8 mouse cellular contexts compared by ENCODE assay signal in the genomic region with DNA sequence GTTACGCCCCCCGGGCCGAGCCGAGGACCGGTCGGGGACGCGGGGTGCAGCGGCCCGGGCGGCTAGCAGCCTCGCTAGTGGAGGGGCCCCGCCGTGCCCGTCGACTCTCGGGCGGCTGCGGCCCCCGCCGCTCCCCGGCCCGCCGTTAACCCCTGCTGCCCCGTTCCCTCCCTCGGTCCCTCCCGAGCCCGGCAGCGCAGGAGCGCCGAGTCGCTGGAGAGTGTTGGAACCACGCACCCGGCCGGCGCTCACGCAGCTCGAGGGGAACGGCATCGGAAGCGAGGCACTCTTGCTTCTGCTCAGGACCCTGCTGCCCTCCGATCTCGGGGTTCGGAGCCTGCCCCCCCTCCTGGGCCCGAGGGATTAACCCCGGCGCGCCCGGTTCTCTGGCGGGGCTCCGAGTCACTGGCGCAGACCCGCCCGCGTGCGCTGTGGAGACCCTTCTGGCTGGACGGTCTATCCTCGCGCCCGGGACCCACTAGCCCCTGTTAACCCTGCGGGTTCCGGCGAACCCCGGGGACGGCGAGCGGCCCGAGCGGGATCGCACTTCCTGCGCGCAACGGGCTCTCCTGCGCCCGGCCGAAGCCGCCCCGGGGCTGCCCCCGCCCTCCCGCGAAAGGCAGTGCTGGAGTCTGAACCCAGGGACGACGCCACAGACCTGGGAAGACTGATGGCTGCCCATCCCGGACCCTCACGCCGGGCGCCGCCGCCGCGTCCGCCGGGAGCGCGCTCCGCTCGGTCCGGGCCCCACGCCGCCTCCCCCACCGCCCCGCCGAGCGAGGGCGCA. TPM values are rescaled to one million over a fixed set of nuclear protein-coding genes. Genes with fewer than 3 reads are reported as not detected.
DNase-seq lines count a peak whose midpoint lies in the region; ATAC-seq and TF ChIP-seq lines count a peak whose summit lies in the region.

No protein-coding gene starts in this region.

- peaks cover 23% of the 10 kb centered on the region for H3K4me1 ChIP-seq in embryonic facial prominence, embryonic 13.5 days
- H3K4me1 ChIP-seq in hindbrain, postnatal 0 days (ENCODE audit: insufficient read depth, low read length): no peaks in the 10 kb centered on the region; the same call in 1 of the 2 replicates
- peaks cover 20% of the 10 kb centered on the region for H3K4me1 ChIP-seq in neural tube, embryonic 11.5 days (ENCODE audit: control insufficient read depth, insufficient read depth, low read length)

- intact Hi-C loops in left cerebral cortex, adult 2 months (cut with DNase I): loop anchor here (5.0 kb wide), 1 partner anchor 1324 kb away; no protein-coding TSS in a partner anchor
- intact Hi-C loops in left cerebral cortex, postnatal 10 days (cut with DNase I): no loop called here

- H3K4me3 ChIP-seq in left cerebral cortex, adult 2 months: peak overlapping the region; percentile 57
- peak overlapping the region; percentile 58 for H3K4me3 ChIP-seq in embryonic facial prominence, embryonic 13.5 days
- peak overlapping the region; percentile 52 for H3K4me3 ChIP-seq in hindbrain, postnatal 0 days (ENCODE audit: low read length)
- H3K4me3 ChIP-seq in neural tube, embryonic 11.5 days (ENCODE audit: low read depth, low read length): peak overlapping the region; percentile 50

- no peaks in the 10 kb centered on the region for H3K9me3 ChIP-seq in embryonic facial prominence, embryonic 13.5 days
- H3K9me3 ChIP-seq in hindbrain, postnatal 0 days (ENCODE audit: low read length): no peaks in the 10 kb centered on the region
- H3K9me3 ChIP-seq in neural tube, embryonic 11.5 days (ENCODE audit: control insufficient read depth, low read length): no peaks in the 10 kb centered on the region

- no peak for ATAC-seq in embryonic facial prominence, embryonic 13.5 days (ENCODE audit: insufficient number of reproducible peaks, insufficient read depth, low FRiP score, low TSS enrichment, low read depth)
- no peak for ATAC-seq in hindbrain, postnatal 0 days
- ATAC-seq in neural tube, embryonic 11.5 days (ENCODE audit: insufficient read depth, low FRiP score, low TSS enrichment): peak; percentile 24
- no peak for ATAC-seq in megakaryocyte progenitor cell, adult 5-6 weeks (replicated peaks; ENCODE audit: poor library complexity)

- WGBS in embryonic facial prominence, embryonic 13.5 days: under 1% methylated on average over 101 of the region's 105 CpGs
- WGBS in hindbrain, postnatal 0 days: under 1% methylated on average over 88 of the region's 105 CpGs
- under 1% methylated on average over 91 of the region's 105 CpGs for WGBS in neural tube, embryonic 11.5 days

- peak overlapping the region; percentile 97 for H3K4me2 ChIP-seq in embryonic facial prominence, embryonic 13.5 days
- H3K4me2 ChIP-seq in hindbrain, postnatal 0 days (ENCODE audit: low read depth, low read length): peak overlapping the region; percentile 95
- H3K4me2 ChIP-seq in neural tube, embryonic 11.5 days (ENCODE audit: low read depth): peak overlapping the region; percentile 91

- no peak for DNase-seq in left cerebral cortex, adult 2 months (ENCODE audit: extremely low spot score in 1 of 2, low spot score in 2 of 2)
- DNase-seq in left cerebral cortex, postnatal 10 days (ENCODE audit: extremely low spot score in 1 of 2, low spot score in 2 of 2): no peak
- no peak for DNase-seq in hindbrain, postnatal 0 days (ENCODE audit: low spot score)
- DNase-seq in neural tube, embryonic 11.5 days (ENCODE audit: low spot score): peak; percentile 36
- no peak for DNase-seq in frontal cortex, postnatal 36 days (ENCODE audit: low spot score in 2 of 2)
- no peak for DNase-seq in layer of hippocampus, postnatal 14 days (ENCODE audit: low spot score in 2 of 2)

- peak overlapping the region; percentile 72 for H3K9ac ChIP-seq in embryonic facial prominence, embryonic 13.5 days
- peak overlapping the region; percentile 51 for H3K9ac ChIP-seq in hindbrain, postnatal 0 days (replicated peaks; ENCODE audit: low read length)
- peak overlapping the region; percentile 56 for H3K9ac ChIP-seq in neural tube, embryonic 11.5 days (ENCODE audit: low read length)

- no peaks in the 10 kb centered on the region for H3K36me3 ChIP-seq in embryonic facial prominence, embryonic 13.5 days
- H3K36me3 ChIP-seq in hindbrain, postnatal 0 days (ENCODE audit: insufficient read depth, low read length): no peaks in the 10 kb centered on the region
- H3K36me3 ChIP-seq in neural tube, embryonic 11.5 days (ENCODE audit: control insufficient read depth, insufficient read depth, low read length): no peaks in the 10 kb centered on the region

- no peak overlapping the region for H3K27ac ChIP-seq in left cerebral cortex, adult 2 months
- H3K27ac ChIP-seq in embryonic facial prominence, embryonic 13.5 days: no peak overlapping the region
- no peak overlapping the region for H3K27ac ChIP-seq in hindbrain, postnatal 0 days
- no peak overlapping the region for H3K27ac ChIP-seq in neural tube, embryonic 11.5 days (ENCODE audit: low read depth, low read length)

- TF ChIP-seq CTCF in left cerebral cortex, adult 2 months (IDR thresholded peaks at IDR 0.05): no peak
- TF ChIP-seq CTCF in hindbrain, postnatal 0 days (IDR thresholded peaks at IDR 0.05; ENCODE audit: low read depth): no peak

- peaks cover 94% of the 10 kb centered on the region for H3K27me3 ChIP-seq in embryonic facial prominence, embryonic 13.5 days
- peaks cover 41% of the 10 kb centered on the region for H3K27me3 ChIP-seq in hindbrain, postnatal 0 days (ENCODE audit: insufficient read depth, low read length)
- H3K27me3 ChIP-seq in neural tube, embryonic 11.5 days (ENCODE audit: control insufficient read depth, insufficient read depth, low read length): peaks cover 56% of the 10 kb centered on the region

RNA-seq across cellular contexts. Expression of gene Begain, which starts 14.8 kb away (rescaled TPM):
- total RNA-seq in left cerebral cortex, adult 2 months (2021): 100 to 1,000 TPM; 148 to 157 TPM
- total RNA-seq in left cerebral cortex, postnatal 10 days (2021): 100 to 1,000 TPM; 158 to 167 TPM
- 8.8 and 11.8 TPM in 2 replicates for polyA plus RNA-seq in embryonic facial prominence, embryonic 13.5 days (2015; fragmentation: Nextera tagmentation; extraction: Ambion mirVana)
- 60.4 and 76.9 TPM in 2 replicates for total RNA-seq in hindbrain, postnatal 0 days (2014; rRNA removed)
- polyA plus RNA-seq in hindbrain, postnatal 0 days (2015; fragmentation: Nextera tagmentation; extraction: Ambion mirVana): 20.2 and 22.4 TPM in 2 replicates
- 11.3 and 14.9 TPM in 2 replicates for polyA plus RNA-seq in neural tube, embryonic 11.5 days (2014; fragmentation: Nextera tagmentation; extraction: Ambion mirVana)
- total RNA-seq in megakaryocyte progenitor cell, adult 5-6 weeks (2015): 0.12 and 0.39 TPM in 2 replicates
- total RNA-seq in megakaryocyte progenitor cell, adult 5-6 weeks (2017): 0.03 and 0.29 TPM in 2 replicates
- 100 to 1,000 TPM; 157 to 159 TPM for total RNA-seq in layer of hippocampus, postnatal 14 days (2021)

Comparison
In these comparisons a context has a peak if more than half of its experiments do, and no peak if none do; other contexts are left out.
1. RNA of gene Begain, which starts 14.8 kb away (total RNA-seq): 158 to 167 TPM in left cerebral cortex, postnatal 10 days, 157 to 159 TPM in layer of hippocampus, postnatal 14 days, 148 to 157 TPM in left cerebral cortex, adult 2 months and 60.4 to 76.9 TPM in hindbrain, postnatal 0 days; 0.03 to 0.39 TPM in megakaryocyte progenitor cell, adult 5-6 weeks; every median in the first group is over 10 times any median in the second.
2. Peak in every context shown above with its lines, with median percentiles within 50 percentile points of each other: H3K4me3 ChIP-seq, H3K4me2 ChIP-seq and H3K9ac ChIP-seq.